Mouse (Mus musculus) gonadal fat pad, adult 2 months (tissue): Measurements from ENCODE around the gene Eef1a1. TPM values are rescaled to one million over a fixed set of nuclear protein-coding genes. Genes with fewer than 3 reads are reported as not detected.

Source experiments
- polyA plus RNA-seq: library from polyadenylated mRNA; depleted of rRNA; stranded (reverse); fragments of >200 nt; gene quantifications from 2 replicates; pipeline ENCODE4 v1.2.3, GENCODE M21; 2012; rRNA removed

The Eef1a1 gene
- polyA plus RNA-seq, 1 experiment, result 5,649 TPM

Other genes with a start within 250 kb of the Eef1a1 start
- 0.34 TPM in 1 of 2 replicates, not detected in the other for gene Gm3776, start 232.0 kb downstream of the Eef1a1 start, polyA plus RNA-seq
- not detected in 2 replicates for gene Gm10639, start 199.2 kb downstream of the Eef1a1 start, polyA plus RNA-seq
- not detected in 2 replicates for gene Omt2a, start 174.4 kb downstream of the Eef1a1 start, polyA plus RNA-seq
- gene Omt2b, start 161.6 kb downstream of the Eef1a1 start, polyA plus RNA-seq, result not detected in 2 replicates
- 1.9 and 2.5 TPM in 2 replicates for gene Gsta2, start 133.4 kb downstream of the Eef1a1 start, polyA plus RNA-seq
- not detected in 2 replicates for gene Dppa5a, start 121.0 kb downstream of the Eef1a1 start, polyA plus RNA-seq
- gene Ooep, start 110.4 kb downstream of the Eef1a1 start, polyA plus RNA-seq, result not detected in 2 replicates
- gene Ddx43, start 93.4 kb downstream of the Eef1a1 start, polyA plus RNA-seq, result 0.11 TPM in 1 of 2 replicates, not detected in the other
- 0.34 and 0.41 TPM in 2 replicates for gene Cgas, start 45.9 kb downstream of the Eef1a1 start, polyA plus RNA-seq
- 10.5 and 12.0 TPM in 2 replicates for gene Mto1, start 40.9 kb downstream of the Eef1a1 start, polyA plus RNA-seq
- 0.72 and 0.79 TPM in 2 replicates for gene Gm17324, start 40.4 kb downstream of the Eef1a1 start, polyA plus RNA-seq
- gene Slc17a5, start 98.9 kb upstream of the Eef1a1 start, polyA plus RNA-seq, result 20.9 and 28.5 TPM in 2 replicates
- gene Cd109, start 126.4 kb upstream of the Eef1a1 start, polyA plus RNA-seq, result 1.3 and 1.8 TPM in 2 replicates